Mouse (Mus musculus) CH12.LX (cell line): Measurements from ENCODE around the gene Kptn. TPM values are rescaled to one million over a fixed set of nuclear protein-coding genes. Genes with fewer than 3 reads are reported as not detected.

ENCODE experiments used
- DNase-seq: peaks from one replicate; pipeline ENCODE4 v3.0.0-alpha.2; 2013; ENCODE audit errors: extremely low read depth
- H3K27ac ChIP-seq: 2 replicates; pipeline ENCODE4 v1.5.1; 2012; ENCODE audit warnings: low read depth, mild to moderate bottlenecking, control low read depth, moderate library complexity; ENCODE audit not compliant: insufficient read depth
- H3K27me3 ChIP-seq: replicated peaks from 2 replicates; pipeline ENCODE3; 2012; ENCODE audit warnings: inconsistent platforms
- H3K36me3 ChIP-seq, 2 experiments: replicated peaks in 1 of 2; 2 replicates each; pipeline versions ENCODE3 to v1.6.1; 2012; ENCODE audit warnings: inconsistent platforms in 1 of 2, low read length in 1 of 2, mild to moderate bottlenecking in 1 of 2, mixed read lengths in 1 of 2, moderate library complexity in 1 of 2; ENCODE audit not compliant: control insufficient read depth in 1 of 2, insufficient read depth in 1 of 2
- H3K4me1 ChIP-seq, 2 experiments: 2 replicates each; pipeline ENCODE4 v1.6.1; 2012; ENCODE audit warnings: inconsistent platforms in 1 of 2, moderate library complexity in 1 of 2; ENCODE audit not compliant: insufficient read depth in 2 of 2, control insufficient read depth in 1 of 2
- H3K4me2 ChIP-seq: 2 replicates; pipeline ENCODE4 v1.6.1; 2012; ENCODE audit warnings: low read depth, mild to moderate bottlenecking, control low read depth; ENCODE audit not compliant: poor library complexity, insufficient read depth, severe bottlenecking
- H3K4me3 ChIP-seq, 3 experiments: fragments of 150-350 bp in 1 of 3; sonication (generic) in 1 of 3; replicated peaks in 1 of 3; 2 replicates each; pipeline versions ENCODE3 to v1.5.1; 2011 to 2012; ENCODE audit warnings: low read depth in 2 of 3, low read length in 2 of 3, mild to moderate bottlenecking in 2 of 3, moderate library complexity in 2 of 3, control low read depth in 1 of 3, improper control_type of control experiment in 1 of 3, inconsistent platforms in 1 of 3, mixed read lengths in 1 of 3; ENCODE audit not compliant: poor library complexity in 1 of 3
- H3K79me2 ChIP-seq: replicated peaks from 2 replicates; pipeline ENCODE4 v1.6.1; 2012; ENCODE audit warnings: mild to moderate bottlenecking, moderate library complexity; ENCODE audit not compliant: control insufficient read depth, poor library complexity, insufficient read depth, severe bottlenecking; ENCODE audit errors: extremely low read depth
- H3K9ac ChIP-seq: 2 replicates; pipeline ENCODE4 v1.6.1; 2012; ENCODE audit warnings: low read depth, mild to moderate bottlenecking, control low read depth, moderate library complexity; ENCODE audit not compliant: insufficient read depth
- H3K9me3 ChIP-seq: replicated peaks from 2 replicates; pipeline ENCODE3; 2012; ENCODE audit warnings: low read length, inconsistent platforms, mixed read lengths
- CHD1 ChIP-seq: IDR thresholded peaks from 2 replicates; pipeline ENCODE4 v1.6.1; 2012; ENCODE audit warnings: low read depth, low read length, improper control_type of control experiment, inconsistent platforms
- CHD2 ChIP-seq: IDR thresholded peaks from 2 replicates; pipeline ENCODE4 v1.6.1; 2011; ENCODE audit warnings: low read length, improper control_type of control experiment
- CTCF ChIP-seq, 2 experiments: IDR thresholded peaks in 1 of 2; conservative IDR thresholded peaks in 1 of 2; 2 replicates each; pipeline ENCODE4 v1.5.1; 2011 to 2012; ENCODE audit warnings: low read depth in 2 of 2, low read length in 2 of 2, improper control_type of control experiment in 1 of 2, inconsistent platforms in 1 of 2, mild to moderate bottlenecking in 1 of 2, moderate library complexity in 1 of 2
- E2F4 ChIP-seq: IDR thresholded peaks from 2 replicates; pipeline ENCODE4 v1.6.1; 2011; ENCODE audit warnings: low read depth, low read length, improper control_type of control experiment; ENCODE audit not compliant: insufficient replicate concordance
- EP300 ChIP-seq: IDR thresholded peaks from 2 replicates; pipeline ENCODE4 v1.6.1; 2011; ENCODE audit warnings: low read length, improper control_type of control experiment
- ETS1 ChIP-seq: conservative IDR thresholded peaks from 2 replicates; pipeline ENCODE4 v1.6.1; 2012; ENCODE audit warnings: low read depth, mild to moderate bottlenecking, inconsistent platforms, low read length, improper control_type of control experiment, moderate library complexity
- IRF4 ChIP-seq: IDR thresholded peaks from 2 replicates; pipeline ENCODE4 v1.6.1; 2014; ENCODE audit warnings: low read depth, mild to moderate bottlenecking, inconsistent platforms, low read length, improper control_type of control experiment
- JUN ChIP-seq: IDR thresholded peaks from 2 replicates; pipeline ENCODE4 v1.6.1; 2011; ENCODE audit warnings: low read depth, mild to moderate bottlenecking, low read length, improper control_type of control experiment, moderate library complexity; ENCODE audit not compliant: insufficient read depth
- MAFK ChIP-seq: IDR thresholded peaks from 2 replicates; pipeline ENCODE4 v1.6.1; 2011; ENCODE audit warnings: low read length, improper control_type of control experiment; ENCODE audit not compliant: insufficient replicate concordance
- MAZ ChIP-seq: IDR thresholded peaks from 2 replicates; pipeline ENCODE4 v1.6.1; 2012; ENCODE audit warnings: low read depth, mild to moderate bottlenecking, inconsistent platforms, low read length, improper control_type of control experiment, moderate library complexity
- MYC ChIP-seq: IDR thresholded peaks from 2 replicates; pipeline ENCODE4 v1.6.1; 2011; ENCODE audit warnings: low read depth, mild to moderate bottlenecking, improper control_type of control experiment, low read length
- NRF1 ChIP-seq: IDR thresholded peaks from 2 replicates; pipeline ENCODE4 v1.6.1; 2014; ENCODE audit warnings: low read depth, mild to moderate bottlenecking, inconsistent platforms, low read length, improper control_type of control experiment, moderate library complexity
- RAD21 ChIP-seq: IDR thresholded peaks from 2 replicates; pipeline ENCODE4 v1.6.1; 2011; ENCODE audit warnings: low read depth, mild to moderate bottlenecking, low read length, improper control_type of control experiment, moderate library complexity
- SMC3 ChIP-seq: IDR thresholded peaks from 2 replicates; pipeline ENCODE4 v1.6.1; 2011; ENCODE audit warnings: low read depth, low read length, improper control_type of control experiment
- UBTF ChIP-seq: IDR thresholded peaks from 2 replicates; pipeline ENCODE4 v1.6.1; 2012; ENCODE audit warnings: low read depth, mild to moderate bottlenecking, inconsistent platforms, low read length, improper control_type of control experiment, moderate library complexity
- USF1 ChIP-seq: IDR thresholded peaks from 2 replicates; pipeline ENCODE4 v1.6.1; 2014; ENCODE audit warnings: low read depth, mild to moderate bottlenecking, inconsistent platforms, low read length, improper control_type of control experiment
- ZKSCAN1 ChIP-seq: IDR thresholded peaks from 2 replicates; pipeline ENCODE4 v1.6.1; 2012; ENCODE audit warnings: low read depth, inconsistent platforms, low read length, improper control_type of control experiment, borderline replicate concordance
- ZMIZ1 ChIP-seq: IDR thresholded peaks from 2 replicates; pipeline ENCODE4 v1.6.1; 2012; ENCODE audit warnings: low read depth, mild to moderate bottlenecking, inconsistent platforms, low read length, improper control_type of control experiment
- dilution Hi-C: fragments of 300-500 bp; cut with MboI; formaldehyde crosslinking; loops from 2 replicates; pipeline ENCODE4 v1.14.3; 2020; ENCODE audit warnings: low sequenced_read_pairs; ENCODE audit not compliant: extremely low pct_unique_long_range_greater_than_20kb, extremely low pct_ligation_motif_present
- in situ Hi-C: fragments of 300-500 bp; cut with MboI; formaldehyde crosslinking; loops from 3 replicates; pipeline ENCODE4 v1.14.3; 2019; ENCODE audit warnings: low sequenced_read_pairs, low pct_ligation_motif_present, low pct_unique_long_range_greater_than_20kb, mixed read lengths
- polyA plus RNA-seq: library from polyadenylated mRNA; unstranded; fragments of >175 nt; gene quantifications from 2 replicates; pipeline ENCODE4 v1.2.1, GENCODE M21; 2012; ENCODE audit warnings: low read depth; ENCODE audit not compliant: insufficient read length
- total RNA-seq, 2 experiments: library from RNA; depleted of rRNA; stranded (reverse); fragments of 300-350 nt in 1 of 2; fragments of >200 nt in 1 of 2; gene quantifications; 2 replicates each; pipeline ENCODE4 v1.2.3; 2012 to 2014

Gene Kptn
- total and polyA plus RNA-seq, 3 experiments = 14.5 to 25.4 (median 17.5) TPM

GRCm38 (mm10) chr7:16133691-16134090 lies 14.0 kb downstream of the Kptn start:
- H3K27me3 ChIP-seq = peaks cover 8% of the 10 kb centered on the region
- in situ Hi-C loops = loop anchor here (10.0 kb wide), 1 partner anchor 149 kb away; no protein-coding TSS in a partner anchor

DNA sequence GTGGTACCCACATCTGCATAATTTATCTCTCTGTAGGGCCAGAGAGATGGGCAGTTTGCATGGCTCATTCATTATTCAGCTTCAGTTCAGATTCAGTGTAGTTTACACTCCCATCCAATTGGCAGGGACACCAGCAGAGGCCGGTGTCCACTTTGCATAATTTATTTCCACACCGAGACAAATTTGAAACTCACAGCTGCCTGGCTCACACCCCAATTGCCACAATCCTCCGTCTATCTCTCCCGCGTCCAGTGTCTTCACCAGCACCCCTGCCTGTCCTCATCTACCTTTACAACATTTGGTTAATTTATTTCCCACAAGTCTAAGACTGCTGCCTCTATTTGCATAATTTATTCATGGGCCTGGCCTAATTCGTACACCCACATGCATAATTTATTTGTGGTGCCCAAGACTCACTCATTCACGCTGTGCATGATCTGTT lies 15.3 kb downstream of the Kptn start:
- Histone ChIP-seq H3K4me1 (peaks cover 21 to 54% of the 10 kb centered on the region in 2 experiments), H3K36me3 (no peaks in the 10 kb centered on the region), H3K27me3 (peaks cover 14% of the 10 kb centered on the region), H3K27ac (no peak overlapping the region), H3K4me3 (no peak overlapping the region), H3K4me2 (peak overlapping the region; percentile 68), H3K9me3 (peaks cover 4% of the 10 kb centered on the region), H3K79me2 (no peaks in the 10 kb centered on the region), H3K9ac (no peak overlapping the region)
- TF ChIP-seq IRF4 (no peak), MAZ (no peak), ZKSCAN1 (no peak), JUN (no peak), NRF1 (no peak), CTCF (conservative IDR thresholded peaks at IDR 0.05 in 1 of 2, IDR thresholded peaks at IDR 0.05 in 1 of 2; ENCODE audit: low read depth in 2 of 2, low read length in 2 of 2) (no peak), ETS1 (no peak)
- dilution Hi-C loops (no loop called here), in situ Hi-C loops (loop anchor here (10.0 kb wide), 1 partner anchor 150 kb away; no protein-coding TSS in a partner anchor)
- peak; percentile 62 for DNase-seq

More at GRCm38 (mm10) chr7:16133691-16134090, 14.0 kb downstream of the Kptn start:
- no peaks in the 10 kb centered on the region for H3K79me2 ChIP-seq
- TF ChIP-seq ZMIZ1 (no peak), ZKSCAN1 (no peak), MYC (no peak), RAD21 (no peak)
- TF ChIP-seq, all 38 proteins: peak for 0
- Histone ChIP-seq H3K4me2 (no peak overlapping the region), H3K9ac (no peak overlapping the region), H3K9me3 (no peaks in the 10 kb centered on the region), H3K27ac (no peak overlapping the region), H3K36me3 (peaks cover 0 to 9% of the 10 kb centered on the region in 2 experiments), H3K4me1 (peaks cover 21 to 54% of the 10 kb centered on the region in 2 experiments), H3K4me3 (no peak overlapping the region)
- dilution Hi-C loops = no loop called here
- DNase-seq = no peak

DNA sequence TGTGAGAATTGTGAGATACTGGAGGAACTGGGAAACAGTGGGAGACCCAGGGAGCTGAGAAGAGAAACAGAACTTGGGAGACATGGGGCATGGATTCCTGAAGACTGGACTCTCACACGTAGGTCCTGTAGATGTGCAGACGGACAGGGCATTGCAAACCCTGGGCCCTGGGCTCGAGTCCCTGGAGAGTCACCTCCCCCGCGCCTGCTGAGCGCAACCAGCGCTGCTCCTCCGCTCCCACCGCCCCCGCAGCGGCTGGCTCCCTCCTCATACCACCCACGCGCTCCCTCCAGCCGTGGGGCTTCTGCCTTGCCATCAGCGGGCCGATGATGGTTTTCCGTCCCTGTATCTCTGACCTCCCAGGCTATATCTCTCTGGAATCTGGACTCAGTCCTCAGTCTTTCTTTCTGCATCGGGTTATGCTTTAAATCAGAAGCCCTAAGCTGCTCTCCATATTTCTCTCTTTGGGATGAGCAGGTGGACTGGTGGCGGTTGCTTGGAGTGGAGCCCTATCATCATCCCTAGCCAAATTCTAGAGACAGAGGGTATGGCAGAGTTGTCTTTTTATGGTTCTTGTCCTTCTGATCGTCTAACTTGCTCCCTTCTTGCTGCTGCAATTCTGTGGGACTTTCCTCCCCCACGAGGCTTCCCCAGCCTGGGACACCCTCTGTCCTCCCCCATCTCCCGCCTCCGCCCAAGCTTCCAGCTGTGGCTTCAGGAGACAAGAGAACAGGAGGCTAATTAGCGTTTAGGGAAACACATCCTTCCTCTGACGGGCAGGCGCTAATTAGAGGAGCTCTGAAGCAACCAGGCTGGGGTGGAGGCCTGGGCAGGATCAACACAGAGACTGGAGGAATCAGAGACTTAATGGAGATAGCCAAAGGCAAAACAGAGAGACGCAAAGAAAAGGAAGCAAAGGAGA lies 27.1 kb downstream of the Kptn start:
- dilution Hi-C loops = no loop called here
- DNase-seq = no peak

More for the DNA sequence above, 27.1 kb downstream of the Kptn start:
- no peaks in the 10 kb centered on the region for H3K36me3 ChIP-seq
- no peak overlapping the region for H3K9ac ChIP-seq
- TF ChIP-seq CHD1 = no peak
- TF ChIP-seq E2F4 = no peak
- no peak for TF ChIP-seq UBTF
- TF ChIP-seq MAFK = no peak
- no peak for TF ChIP-seq EP300
- TF ChIP-seq USF1 = no peak
- TF ChIP-seq SMC3 = no peak
- no peak for TF ChIP-seq CHD2
- TF ChIP-seq RAD21 = no peak
- H3K4me3 ChIP-seq = no peak overlapping the region
- no peaks in the 10 kb centered on the region for H3K79me2 ChIP-seq
- peaks cover 38% of the 10 kb centered on the region for H3K27me3 ChIP-seq
- H3K9me3 ChIP-seq = no peaks in the 10 kb centered on the region
- in situ Hi-C loops = no loop called here
- H3K27ac ChIP-seq = no peak overlapping the region
- no peaks in the 10 kb centered on the region; a peak in 1 of 4 replicates for H3K4me1 ChIP-seq
- no peak overlapping the region for H3K4me2 ChIP-seq
